Mouse (Mus musculus) yolk sac, embryonic 10.5 days (tissue): ENCODE measurements around the gene Pfdn6.
"Not testable (repeated sequence)": the region's sequence is repeated elsewhere in the genome, so short reads cannot be mapped to it uniquely, and the experiment has no call there.

ENCODE experiments used
- DNase-seq: peaks from one replicate; pipeline ENCODE4 v3.0.0-alpha.2; 2017; ENCODE audit warnings: low spot score

Gene Pfdn6

GRCm38 (mm10) chr17:33915671-33916250, 24.4 kb downstream of the Pfdn6 start, which contains the start of the genes Tapbp and Zbtb22:
Gene Tapbp (plus strand): TSS chr17:33915899.
Gene Zbtb22 (plus strand): TSS chr17:33915904.
- DNase-seq, result peak; percentile 99

- DNase-seq, result no peak
These were observed 25.2 kb downstream of the Pfdn6 start for GRCm38 (mm10) chr17:33914969-33915391.

GRCm38 (mm10) chr17:33913905-33914304, 26.2 kb downstream of the Pfdn6 start:
- no peak for DNase-seq

GRCm38 (mm10) chr17:33913264-33913663, 26.9 kb downstream of the Pfdn6 start:
- DNase-seq, result no peak

- DNase-seq, result no peak
These were observed 28.2 kb downstream of the Pfdn6 start for GRCm38 (mm10) chr17:33911813-33912414.

- DNase-seq, result no peak
These were observed 28.9 kb downstream of the Pfdn6 start for GRCm38 (mm10) chr17:33911052-33911812.

GRCm38 (mm10) chr17:33910346-33911051, 29.6 kb downstream of the Pfdn6 start:
- DNase-seq, result no peak

GRCm38 (mm10) chr17:33909869-33910250, 30.3 kb downstream of the Pfdn6 start:
- DNase-seq, result no peak

GRCm38 (mm10) chr17:33909077-33909868, 30.9 kb downstream of the Pfdn6 start, which contains the start of gene Daxx:
Gene Daxx (plus strand): TSS chr17:33909414.
- DNase-seq, result peak; percentile 99

- DNase-seq, result no peak
These were observed 31.6 kb downstream of the Pfdn6 start for GRCm38 (mm10) chr17:33908331-33909076.

GRCm38 (mm10) chr17:33904835-33905234, 35.3 kb downstream of the Pfdn6 start, which contains the start of gene Platr17:
Gene Platr17 (plus strand): TSS chr17:33905135.
- DNase-seq, result not testable (repeated sequence)

GRCm38 (mm10) chr17:33903911-33904651, 36.1 kb downstream of the Pfdn6 start:
- DNase-seq, result not testable (repeated sequence)

- no peak for DNase-seq
These were observed 37.7 kb downstream of the Pfdn6 start for GRCm38 (mm10) chr17:33902491-33902890.

GRCm38 (mm10) chr17:33902079-33902478, 38.1 kb downstream of the Pfdn6 start:
- no peak for DNase-seq

GRCm38 (mm10) chr17:33901653-33902052, 38.5 kb downstream of the Pfdn6 start:
- no peak for DNase-seq

- no peak for DNase-seq
These were observed 39.2 kb downstream of the Pfdn6 start for GRCm38 (mm10) chr17:33900989-33901314.

GRCm38 (mm10) chr17:33900281-33900988, 39.7 kb downstream of the Pfdn6 start:
- no peak for DNase-seq

- DNase-seq, result no peak
These were observed 40.5 kb downstream of the Pfdn6 start for GRCm38 (mm10) chr17:33899642-33900041.

GRCm38 (mm10) chr17:33898193-33898592, 42.0 kb downstream of the Pfdn6 start:
- not testable (repeated sequence) for DNase-seq
